Mouse (Mus musculus): ENCODE measurements around the gene Adamtsl5. TPM values are rescaled to one million over a fixed set of nuclear protein-coding genes. Genes with fewer than 3 reads are reported as not detected.

Gene Adamtsl5
- polyA plus RNA-seq, 1 experiment from 2014 or later: 2.5 TPM

- Histone ChIP-seq H3K9me3 (replicated peaks) (no peaks in the 10 kb centered on the region), H3K27ac (peak overlapping the region; percentile 80; the same call in 1 of the 2 replicates)
- ATAC-seq (ENCODE audit: low read depth): no peak
Observed at GRCm38 (mm10) chr10:80385811-80386734, 37.9 kb upstream of the Adamtsl5 start.

GRCm38 (mm10) chr10:80385310-80385709, 37.1 kb upstream of the Adamtsl5 start:
- WGBS (ENCODE audit: insufficient replicate concordance): 42% methylated on average over 7 of the region's 7 CpGs
- H3K27ac ChIP-seq: peak overlapping the region; percentile 80
- H3K4me3 ChIP-seq (replicated peaks): peak overlapping the region; percentile 76
- peak overlapping the region; percentile 98 for H3K4me2 ChIP-seq
- H3K27me3 ChIP-seq: peaks cover 7% of the 10 kb centered on the region; the same call in 1 of the 2 replicates
- peaks cover 60% of the 10 kb centered on the region for H3K4me1 ChIP-seq (replicated peaks)
- H3K9ac ChIP-seq: peak overlapping the region; percentile 82
- peaks cover 33% of the 10 kb centered on the region for H3K36me3 ChIP-seq
- no peak for ATAC-seq (ENCODE audit: low read depth)
- no peaks in the 10 kb centered on the region for H3K9me3 ChIP-seq (replicated peaks)
- DNase-seq: no peak

More at GRCm38 (mm10) chr10:80385811-80386734, 37.9 kb upstream of the Adamtsl5 start:
- H3K4me3 ChIP-seq (replicated peaks): peak overlapping the region; percentile 76
- 13% methylated on average over 34 of the region's 34 CpGs for WGBS (ENCODE audit: insufficient replicate concordance)
- no peak for DNase-seq
- H3K36me3 ChIP-seq: peaks cover 36% of the 10 kb centered on the region
- peaks cover 7% of the 10 kb centered on the region; the same call in 1 of the 2 replicates for H3K27me3 ChIP-seq
- peaks cover 60% of the 10 kb centered on the region for H3K4me1 ChIP-seq (replicated peaks)
- H3K4me2 ChIP-seq: peak overlapping the region; percentile 98
- peak overlapping the region; percentile 82 for H3K9ac ChIP-seq

GRCm38 (mm10) chr10:80384709-80385108, 36.5 kb upstream of the Adamtsl5 start:
- peak overlapping the region; percentile 82 for H3K9ac ChIP-seq
- ATAC-seq (ENCODE audit: low read depth): peak; percentile 70

GRCm38 (mm10) chr10:80384115-80384639, 36.0 kb upstream of the Adamtsl5 start:
- WGBS (ENCODE audit: insufficient replicate concordance): 68% methylated on average over 4 of the region's 4 CpGs
- peaks cover 7% of the 10 kb centered on the region; the same call in 1 of the 2 replicates for H3K27me3 ChIP-seq
- ATAC-seq (ENCODE audit: low read depth) (peak; percentile 21; the same call in 1 of the 2 replicates), DNase-seq (peak; percentile 52)
- H3K9ac ChIP-seq: peak overlapping the region; percentile 82
- H3K4me2 ChIP-seq: peak overlapping the region; percentile 98
- no peak overlapping the region for H3K4me3 ChIP-seq (replicated peaks)
- H3K27ac ChIP-seq: peak overlapping the region; percentile 80
- peaks cover 26% of the 10 kb centered on the region for H3K36me3 ChIP-seq
- peaks cover 57% of the 10 kb centered on the region for H3K4me1 ChIP-seq (replicated peaks)
- no peaks in the 10 kb centered on the region for H3K9me3 ChIP-seq (replicated peaks)

More at GRCm38 (mm10) chr10:80384709-80385108, 36.5 kb upstream of the Adamtsl5 start:
- Histone ChIP-seq H3K4me1 (replicated peaks) (peaks cover 60% of the 10 kb centered on the region), H3K9me3 (replicated peaks) (no peaks in the 10 kb centered on the region), H3K27me3 (peaks cover 7% of the 10 kb centered on the region; the same call in 1 of the 2 replicates), H3K4me3 (replicated peaks) (peak overlapping the region; percentile 76), H3K36me3 (peaks cover 27% of the 10 kb centered on the region), H3K27ac (peak overlapping the region; percentile 80), H3K4me2 (peak overlapping the region; percentile 98)
- WGBS (ENCODE audit: insufficient replicate concordance): 26% methylated on average over 7 of the region's 7 CpGs
- peak; percentile 66 for DNase-seq

- Histone ChIP-seq H3K27ac (0 out of 2 replicates have a peak overlapping the region, but pooled peaks have one; percentile 80), H3K4me3 (replicated peaks) (no peak overlapping the region), H3K9ac (no peak overlapping the region), H3K4me2 (no peak overlapping the region), H3K4me1 (replicated peaks) (peaks cover 54% of the 10 kb centered on the region), H3K36me3 (peaks cover 26% of the 10 kb centered on the region), H3K27me3 (peaks cover 7% of the 10 kb centered on the region; the same call in 1 of the 2 replicates), H3K9me3 (replicated peaks) (no peaks in the 10 kb centered on the region)
- DNase-seq (no peak), ATAC-seq (ENCODE audit: low read depth) (no peak)
- 67% methylated on average over 4 of the region's 4 CpGs for WGBS (ENCODE audit: insufficient replicate concordance)
Observed at GRCm38 (mm10) chr10:80383431-80383830, 35.2 kb upstream of the Adamtsl5 start.

GRCm38 (mm10) chr10:80382641-80383365, 34.6 kb upstream of the Adamtsl5 start:
- Histone ChIP-seq H3K9me3 (replicated peaks) (no peaks in the 10 kb centered on the region), H3K27me3 (peaks cover 7% of the 10 kb centered on the region; the same call in 1 of the 2 replicates), H3K36me3 (peaks cover 26% of the 10 kb centered on the region), H3K4me3 (replicated peaks) (no peak overlapping the region), H3K9ac (no peak overlapping the region), H3K27ac (no peak overlapping the region; the same call in 1 of the 2 replicates), H3K4me1 (replicated peaks) (peaks cover 50% of the 10 kb centered on the region), H3K4me2 (no peak overlapping the region)
- 88% methylated on average over 7 of the region's 7 CpGs for WGBS (ENCODE audit: insufficient replicate concordance)
- ATAC-seq (ENCODE audit: low read depth): no peak
- DNase-seq: no peak

GRCm38 (mm10) chr10:80377716-80378115, 29.5 kb upstream of the Adamtsl5 start:
- DNase-seq: no peak
- Histone ChIP-seq H3K9ac (no peak overlapping the region), H3K36me3 (peaks cover 22% of the 10 kb centered on the region), H3K4me2 (no peak overlapping the region), H3K9me3 (replicated peaks) (no peaks in the 10 kb centered on the region), H3K4me3 (replicated peaks) (no peak overlapping the region), H3K27ac (no peak overlapping the region), H3K4me1 (replicated peaks) (0 out of 2 replicates have a peak, but pooled peaks cover 7% of the 10 kb centered on the region), H3K27me3 (peaks cover 6% of the 10 kb centered on the region)
- ATAC-seq (ENCODE audit: low read depth): no peak
- 46% methylated on average over 10 of the region's 10 CpGs for WGBS (ENCODE audit: insufficient replicate concordance)

GRCm38 (mm10) chr10:80376160-80376559, 27.9 kb upstream of the Adamtsl5 start:
- under 1% methylated on average over 7 of the region's 7 CpGs for WGBS (ENCODE audit: insufficient replicate concordance)
- ATAC-seq (ENCODE audit: low read depth) (0 out of 2 replicates have a peak, but pooled peaks have one; percentile 27), DNase-seq (peak; percentile 80)
- Histone ChIP-seq H3K9ac (no peak overlapping the region), H3K36me3 (peaks cover 6% of the 10 kb centered on the region), H3K27ac (no peak overlapping the region), H3K27me3 (peaks cover 22% of the 10 kb centered on the region), H3K4me1 (replicated peaks) (peaks cover 12% of the 10 kb centered on the region; the same call in 1 of the 2 replicates), H3K9me3 (replicated peaks) (no peaks in the 10 kb centered on the region), H3K4me3 (replicated peaks) (no peak overlapping the region), H3K4me2 (no peak overlapping the region)

GRCm38 (mm10) chr10:80374063-80374462, 25.9 kb upstream of the Adamtsl5 start:
- no peak overlapping the region for H3K4me3 ChIP-seq (replicated peaks)
- H3K4me2 ChIP-seq: no peak overlapping the region
- peaks cover 12% of the 10 kb centered on the region; the same call in 1 of the 2 replicates for H3K4me1 ChIP-seq (replicated peaks)
- H3K36me3 ChIP-seq: no peaks in the 10 kb centered on the region
- H3K27ac ChIP-seq: no peak overlapping the region
- WGBS (ENCODE audit: insufficient replicate concordance): 20% methylated on average over 6 of the region's 6 CpGs
- DNase-seq (peak; percentile 67), ATAC-seq (ENCODE audit: low read depth) (peak; percentile 51; the same call in 1 of the 2 replicates)
- no peak overlapping the region for H3K9ac ChIP-seq
- H3K9me3 ChIP-seq (replicated peaks): no peaks in the 10 kb centered on the region
- H3K27me3 ChIP-seq: peaks cover 27% of the 10 kb centered on the region

GRCm38 (mm10) chr10:80372706-80373105, 24.5 kb upstream of the Adamtsl5 start:
- no peaks in the 10 kb centered on the region for H3K9me3 ChIP-seq (replicated peaks)
- H3K27ac ChIP-seq: no peak overlapping the region
- 68% methylated on average over 6 of the region's 6 CpGs for WGBS (ENCODE audit: insufficient replicate concordance)
- no peak overlapping the region for H3K4me2 ChIP-seq
- peaks cover 36% of the 10 kb centered on the region for H3K27me3 ChIP-seq
- no peak overlapping the region for H3K4me3 ChIP-seq (replicated peaks)
- ATAC-seq (ENCODE audit: low read depth): no peak
- H3K36me3 ChIP-seq: no peaks in the 10 kb centered on the region
- no peak for DNase-seq
- peaks cover 5% of the 10 kb centered on the region; the same call in 1 of the 2 replicates for H3K4me1 ChIP-seq (replicated peaks)
- H3K9ac ChIP-seq: no peak overlapping the region

All from liver, embryonic 13.5 days (tissue).